ENCODE assay signal across 23 mouse cellular contexts in genomic region chr10:18356461-18356860, GRCm38 (mm10).
"Had no signal": no experiment of that assay in that cellular context is flagged by ENCODE, and none has a peak within 500 bp of the region (broad histone marks: within the 10 kb centered on the region; RNA-seq: fewer than 3 reads in every experiment).

No protein-coding gene starts in this region.

- H3K27ac ChIP-seq: embryonic facial prominence, embryonic 10.5 days; embryonic facial prominence, embryonic 12.5 days; embryonic facial prominence, embryonic 13.5 days; embryonic facial prominence, embryonic 15.5 days; forebrain, embryonic 10.5 days; forebrain, embryonic 12.5 days; forebrain, embryonic 13.5 days; forebrain, embryonic 15.5 days; gastrocnemius, adult 2 months; heart, adult 2 months had no signal

- DNase-seq: cerebellum, adult 9-11 months; cerebellum, postnatal 25 days; cerebellum, postnatal 36 days; embryo, embryonic 11 days; forebrain, postnatal 0 days; gastrocnemius, adult 2 months; gastrocnemius, postnatal 10 days; gastrocnemius, postnatal 14 days; gastrocnemius, postnatal 25 days; gastrocnemius, postnatal 36 days; heart, adult 11 months; heart, adult 18-20 months; heart, adult 2 months had no signal

- H3K4me3 ChIP-seq: embryonic facial prominence, embryonic 10.5 days; embryonic facial prominence, embryonic 12.5 days; embryonic facial prominence, embryonic 13.5 days; embryonic facial prominence, embryonic 15.5 days; erythroblast, embryonic 14.5 days; forebrain, embryonic 10.5 days; forebrain, embryonic 12.5 days; forebrain, embryonic 13.5 days; forebrain, embryonic 15.5 days; gastrocnemius, adult 2 months; heart, adult 2 months had no signal

- ATAC-seq: forebrain, embryonic 14.5 days; forebrain, embryonic 15.5 days had no signal
